Comparison of ENCODE assay signal across 8 mouse cellular contexts in genomic region chr1:138841306-138842095, GRCm38 (mm10). TPM values are rescaled to one million over a fixed set of nuclear protein-coding genes. Genes with fewer than 3 reads are reported as not detected.
DNase-seq lines count a peak whose midpoint lies in the region; ATAC-seq and TF ChIP-seq lines count a peak whose summit lies in the region.

No protein-coding gene starts in this region.

- peaks cover 96% of the 10 kb centered on the region for H3K27me3 ChIP-seq in G1E (ENCODE audit: insufficient read depth, low read length)
- peaks cover 85% of the 10 kb centered on the region for H3K27me3 ChIP-seq in embryonic facial prominence, embryonic 15.5 days
- peaks cover 41% of the 10 kb centered on the region for H3K27me3 ChIP-seq in hindbrain, embryonic 16.5 days (replicated peaks; ENCODE audit: control insufficient read depth, insufficient read depth, low read length)
- peaks cover 77% of the 10 kb centered on the region for H3K27me3 ChIP-seq in midbrain, embryonic 11.5 days (ENCODE audit: control insufficient read depth, insufficient read depth, low read length)

- H3K36me3 ChIP-seq in G1E (replicated peaks), result no peaks in the 10 kb centered on the region
- H3K36me3 ChIP-seq in embryonic facial prominence, embryonic 15.5 days, result no peaks in the 10 kb centered on the region
- H3K36me3 ChIP-seq in hindbrain, embryonic 16.5 days (ENCODE audit: control insufficient read depth, insufficient read depth, low read length), result no peaks in the 10 kb centered on the region
- H3K36me3 ChIP-seq in midbrain, embryonic 11.5 days (ENCODE audit: control insufficient read depth, insufficient read depth, low read length), result no peaks in the 10 kb centered on the region

- H3K4me1 ChIP-seq in G1E (ENCODE audit: insufficient read depth, low read depth, low read length), result peaks cover 38% of the 10 kb centered on the region
- H3K4me1 ChIP-seq in embryonic facial prominence, embryonic 15.5 days, result peaks cover 32% of the 10 kb centered on the region
- H3K4me1 ChIP-seq in hindbrain, embryonic 16.5 days (ENCODE audit: control insufficient read depth, insufficient read depth, low read depth, low read length), result peaks cover 9% of the 10 kb centered on the region; the same call in 1 of the 2 replicates
- H3K4me1 ChIP-seq in midbrain, embryonic 11.5 days (ENCODE audit: control insufficient read depth, insufficient read depth, low read length), result peaks cover 11% of the 10 kb centered on the region

- H3K4me3 ChIP-seq in G1E (ENCODE audit: low read depth, low read length), result peak overlapping the region; percentile 21; the same call in 1 of the 2 replicates
- peak overlapping the region; percentile 34 for H3K4me3 ChIP-seq in embryonic facial prominence, embryonic 15.5 days (replicated peaks)
- H3K4me3 ChIP-seq in hindbrain, embryonic 16.5 days (ENCODE audit: low read length), result peak overlapping the region; percentile 34
- peak overlapping the region; percentile 42 for H3K4me3 ChIP-seq in midbrain, embryonic 11.5 days (ENCODE audit: low read depth, low read length)

- peak; percentile 69 for DNase-seq in kidney, adult 18-20 months
- no peak for DNase-seq in kidney, adult 11 months
- DNase-seq in G1E (ENCODE audit: low spot score), result no peak
- peak; percentile 99 for DNase-seq in midbrain, embryonic 11.5 days (ENCODE audit: low spot score, missing footprints)
- DNase-seq in spleen, adult 12 weeks (ENCODE audit: low spot score), result no peak

- no peak for TF ChIP-seq CTCF in G1E (IDR thresholded peaks at IDR 0.05; ENCODE audit: low read depth, low read length)

- H3K9ac ChIP-seq in embryonic facial prominence, embryonic 15.5 days, result no peak overlapping the region
- H3K9ac ChIP-seq in hindbrain, embryonic 16.5 days (ENCODE audit: low read depth, low read length), result peak overlapping the region; percentile 39
- H3K9ac ChIP-seq in midbrain, embryonic 11.5 days (ENCODE audit: low read length), result peak overlapping the region; percentile 74

- no peaks in the 10 kb centered on the region for H3K9me3 ChIP-seq in G1E (replicated peaks)
- H3K9me3 ChIP-seq in embryonic facial prominence, embryonic 15.5 days (replicated peaks), result no peaks in the 10 kb centered on the region
- no peaks in the 10 kb centered on the region for H3K9me3 ChIP-seq in hindbrain, embryonic 16.5 days (ENCODE audit: control insufficient read depth, low read length)
- no peaks in the 10 kb centered on the region for H3K9me3 ChIP-seq in midbrain, embryonic 11.5 days (ENCODE audit: control insufficient read depth, low read length)

- peak overlapping the region; percentile 51 for H3K4me2 ChIP-seq in embryonic facial prominence, embryonic 15.5 days (replicated peaks)
- H3K4me2 ChIP-seq in hindbrain, embryonic 16.5 days (ENCODE audit: low read length), result peak overlapping the region; percentile 54
- peak overlapping the region; percentile 50 for H3K4me2 ChIP-seq in midbrain, embryonic 11.5 days

- no peak overlapping the region for H3K27ac ChIP-seq in embryonic facial prominence, embryonic 15.5 days (replicated peaks)
- H3K27ac ChIP-seq in hindbrain, embryonic 16.5 days (ENCODE audit: low read depth, low read length), result no peak overlapping the region; the same call in 1 of the 2 replicates
- H3K27ac ChIP-seq in midbrain, embryonic 11.5 days (ENCODE audit: low read depth, low read length), result peak overlapping the region; percentile 70

- no peak for ATAC-seq in G1E (ENCODE audit: extremely low read depth, insufficient number of reproducible peaks, low FRiP score, poor library complexity, severe bottlenecking)
- ATAC-seq in embryonic facial prominence, embryonic 15.5 days (ENCODE audit: insufficient number of reproducible peaks, low FRiP score, low TSS enrichment, low read depth), result peak; percentile 25; the same call in 1 of the 2 replicates
- ATAC-seq in hindbrain, embryonic 16.5 days, result peak; percentile 38; the same call in 1 of the 2 replicates
- ATAC-seq in midbrain, embryonic 11.5 days (ENCODE audit: low FRiP score), result peak; percentile 63
- ATAC-seq in megakaryocyte-erythroid progenitor cell, adult 5-6 weeks (replicated peaks; ENCODE audit: low FRiP score, low TSS enrichment, poor library complexity, severe bottlenecking), result no peak

- under 1% methylated on average over 54 of the region's 54 CpGs for WGBS in embryonic facial prominence, embryonic 15.5 days
- WGBS in hindbrain, embryonic 16.5 days, result 3% methylated on average over 54 of the region's 54 CpGs
- under 1% methylated on average over 54 of the region's 54 CpGs for WGBS in midbrain, embryonic 11.5 days

RNA-seq across cellular contexts. Expression of gene Lhx9, which starts 6.9 kb away (rescaled TPM):
- total RNA-seq in G1E (2014; fragmentation: Nextera tagmentation) (0.44 and 4.7 TPM in 2 replicates), G1E (2017) (0.41 and 0.98 TPM in 2 replicates)
- 0.10 TPM in 1 of 2 replicates, not detected in the other for polyA plus RNA-seq in G1E (2012)
- polyA plus RNA-seq in embryonic facial prominence, embryonic 15.5 days (2015; fragmentation: Nextera tagmentation; extraction: Ambion mirVana), result 0.24 and 0.63 TPM in 2 replicates
- polyA plus RNA-seq in hindbrain, embryonic 16.5 days (2015; fragmentation: Nextera tagmentation; extraction: Ambion mirVana), result 10.7 and 17.5 TPM in 2 replicates
- polyA plus RNA-seq in midbrain, embryonic 11.5 days (2014; fragmentation: Nextera tagmentation; extraction: Ambion mirVana), result 43.4 and 48.9 TPM in 2 replicates
- total RNA-seq in megakaryocyte-erythroid progenitor cell, adult 5-6 weeks (2014; fragmentation: Nextera tagmentation), result not detected in 2 replicates
- total RNA-seq in megakaryocyte-erythroid progenitor cell, adult 5-6 weeks (2017), result not detected in 2 replicates

RNA-seq across cellular contexts. Expression of gene 2310009B15Rik, which starts 15.2 kb away (rescaled TPM):
- 40.7 and 41.8 TPM in 2 replicates for total RNA-seq in G1E (2014; fragmentation: Nextera tagmentation)
- 41.8 and 48.2 TPM in 2 replicates for total RNA-seq in G1E (2017)
- polyA plus RNA-seq in G1E (2012), result 58.5 and 62.6 TPM in 2 replicates
- polyA plus RNA-seq in embryonic facial prominence, embryonic 15.5 days (2015; fragmentation: Nextera tagmentation; extraction: Ambion mirVana), result 32.8 and 32.9 TPM in 2 replicates
- 24.0 and 29.5 TPM in 2 replicates for polyA plus RNA-seq in hindbrain, embryonic 16.5 days (2015; fragmentation: Nextera tagmentation; extraction: Ambion mirVana)
- polyA plus RNA-seq in midbrain, embryonic 11.5 days (2014; fragmentation: Nextera tagmentation; extraction: Ambion mirVana), result 57.0 and 63.0 TPM in 2 replicates
- 25.1 and 36.4 TPM in 2 replicates for total RNA-seq in megakaryocyte-erythroid progenitor cell, adult 5-6 weeks (2014; fragmentation: Nextera tagmentation)
- total RNA-seq in megakaryocyte-erythroid progenitor cell, adult 5-6 weeks (2017), result 21.0 and 23.2 TPM in 2 replicates

Comparison
In these comparisons a context has a peak if more than half of its experiments do, and no peak if none do; other contexts are left out.
1. DNase-seq: peak in kidney, adult 18-20 months (single experiment) and midbrain, embryonic 11.5 days (single experiment); none in kidney, adult 11 months (single experiment), G1E (single experiment) and spleen, adult 12 weeks (single experiment).
2. ATAC-seq: peak in embryonic facial prominence, embryonic 15.5 days (single experiment), hindbrain, embryonic 16.5 days (single experiment) and midbrain, embryonic 11.5 days (single experiment); none in G1E (single experiment) and megakaryocyte-erythroid progenitor cell, adult 5-6 weeks (single experiment).
3. Peak in every context shown above with its lines, with median percentiles within 50 percentile points of each other: H3K4me3 ChIP-seq and H3K4me2 ChIP-seq.